Mouse (Mus musculus) CH12.LX (cell line): ENCODE measurements at regions not wholly inside any gene's neighbourhood (a gene's known extent, or its start where the extent isn't known, plus 50 kb on each side); places are given as distances from the start of the nearest gene placed in this dataset.

Source experiments
- DNase-seq: peaks from one replicate; pipeline ENCODE4 v3.0.0-alpha.2; 2013; ENCODE audit errors: extremely low read depth
- H3K27ac ChIP-seq: 2 replicates; pipeline ENCODE4 v1.5.1; 2012; ENCODE audit warnings: low read depth, mild to moderate bottlenecking, control low read depth, moderate library complexity; ENCODE audit not compliant: insufficient read depth
- H3K27me3 ChIP-seq: replicated peaks from 2 replicates; pipeline ENCODE3; 2012; ENCODE audit warnings: inconsistent platforms
- H3K36me3 ChIP-seq, 2 experiments: replicated peaks in 1 of 2; 2 replicates each; pipeline versions ENCODE3 to v1.6.1; 2012; ENCODE audit warnings: inconsistent platforms in 1 of 2, low read length in 1 of 2, mild to moderate bottlenecking in 1 of 2, mixed read lengths in 1 of 2, moderate library complexity in 1 of 2; ENCODE audit not compliant: control insufficient read depth in 1 of 2, insufficient read depth in 1 of 2
- H3K4me1 ChIP-seq, 2 experiments: 2 replicates each; pipeline ENCODE4 v1.6.1; 2012; ENCODE audit warnings: inconsistent platforms in 1 of 2, moderate library complexity in 1 of 2; ENCODE audit not compliant: insufficient read depth in 2 of 2, control insufficient read depth in 1 of 2
- H3K4me2 ChIP-seq: 2 replicates; pipeline ENCODE4 v1.6.1; 2012; ENCODE audit warnings: low read depth, mild to moderate bottlenecking, control low read depth; ENCODE audit not compliant: poor library complexity, insufficient read depth, severe bottlenecking
- H3K4me3 ChIP-seq, 3 experiments: fragments of 150-350 bp in 1 of 3; sonication (generic) in 1 of 3; replicated peaks in 1 of 3; 2 replicates each; pipeline versions ENCODE3 to v1.5.1; 2011 to 2012; ENCODE audit warnings: low read depth in 2 of 3, low read length in 2 of 3, mild to moderate bottlenecking in 2 of 3, moderate library complexity in 2 of 3, control low read depth in 1 of 3, improper control_type of control experiment in 1 of 3, inconsistent platforms in 1 of 3, mixed read lengths in 1 of 3; ENCODE audit not compliant: poor library complexity in 1 of 3
- H3K79me2 ChIP-seq: replicated peaks from 2 replicates; pipeline ENCODE4 v1.6.1; 2012; ENCODE audit warnings: mild to moderate bottlenecking, moderate library complexity; ENCODE audit not compliant: control insufficient read depth, poor library complexity, insufficient read depth, severe bottlenecking; ENCODE audit errors: extremely low read depth
- H3K9ac ChIP-seq: 2 replicates; pipeline ENCODE4 v1.6.1; 2012; ENCODE audit warnings: low read depth, mild to moderate bottlenecking, control low read depth, moderate library complexity; ENCODE audit not compliant: insufficient read depth
- H3K9me3 ChIP-seq: replicated peaks from 2 replicates; pipeline ENCODE3; 2012; ENCODE audit warnings: low read length, inconsistent platforms, mixed read lengths
- CHD1 ChIP-seq: IDR thresholded peaks from 2 replicates; pipeline ENCODE4 v1.6.1; 2012; ENCODE audit warnings: low read depth, low read length, improper control_type of control experiment, inconsistent platforms
- CHD2 ChIP-seq: IDR thresholded peaks from 2 replicates; pipeline ENCODE4 v1.6.1; 2011; ENCODE audit warnings: low read length, improper control_type of control experiment
- ELF1 ChIP-seq: IDR thresholded peaks from 2 replicates; pipeline ENCODE4 v1.6.1; 2014; ENCODE audit warnings: low read depth, mild to moderate bottlenecking, inconsistent platforms, low read length, improper control_type of control experiment
- ETS1 ChIP-seq: conservative IDR thresholded peaks from 2 replicates; pipeline ENCODE4 v1.6.1; 2012; ENCODE audit warnings: low read depth, mild to moderate bottlenecking, inconsistent platforms, low read length, improper control_type of control experiment, moderate library complexity
- GABPA ChIP-seq: IDR thresholded peaks from 2 replicates; pipeline ENCODE4 v1.6.1; 2012; ENCODE audit warnings: low read depth, low read length, improper control_type of control experiment, inconsistent platforms; ENCODE audit not compliant: insufficient replicate concordance
- JUN ChIP-seq: IDR thresholded peaks from 2 replicates; pipeline ENCODE4 v1.6.1; 2011; ENCODE audit warnings: low read depth, mild to moderate bottlenecking, low read length, improper control_type of control experiment, moderate library complexity; ENCODE audit not compliant: insufficient read depth
- KAT2A ChIP-seq: IDR thresholded peaks from 2 replicates; pipeline ENCODE4 v1.6.1; 2012; ENCODE audit warnings: low read length, improper control_type of control experiment, inconsistent platforms; ENCODE audit not compliant: insufficient replicate concordance
- MAZ ChIP-seq: IDR thresholded peaks from 2 replicates; pipeline ENCODE4 v1.6.1; 2012; ENCODE audit warnings: low read depth, mild to moderate bottlenecking, inconsistent platforms, low read length, improper control_type of control experiment, moderate library complexity
- MEF2A ChIP-seq: IDR thresholded peaks from 2 replicates; pipeline ENCODE4 v1.6.1; 2014; ENCODE audit warnings: low read depth, mild to moderate bottlenecking, inconsistent platforms, low read length, improper control_type of control experiment, borderline replicate concordance
- MXI1 ChIP-seq: IDR thresholded peaks from 2 replicates; pipeline ENCODE4 v1.6.1; 2011; ENCODE audit warnings: mild to moderate bottlenecking, low read depth, low read length, improper control_type of control experiment
- MYC ChIP-seq: IDR thresholded peaks from 2 replicates; pipeline ENCODE4 v1.6.1; 2011; ENCODE audit warnings: low read depth, mild to moderate bottlenecking, improper control_type of control experiment, low read length
- PAX5 ChIP-seq: IDR thresholded peaks from 2 replicates; pipeline ENCODE4 v1.6.1; 2012; ENCODE audit warnings: low read length, inconsistent platforms, mixed read lengths
- POLR2A ChIP-seq: IDR thresholded peaks from 2 replicates; pipeline ENCODE4 v1.6.1; 2011; ENCODE audit warnings: low read depth, mild to moderate bottlenecking, improper control_type of control experiment, low read length
- POLR2AphosphoS2 ChIP-seq: IDR thresholded peaks from 2 replicates; pipeline ENCODE4 v1.6.1; 2011; ENCODE audit warnings: low read depth, low read length, improper control_type of control experiment
- TCF12 ChIP-seq: IDR thresholded peaks from 2 replicates; pipeline ENCODE4 v1.6.1; 2014; ENCODE audit warnings: low read depth, mild to moderate bottlenecking, inconsistent platforms, low read length, improper control_type of control experiment
- UBTF ChIP-seq: IDR thresholded peaks from 2 replicates; pipeline ENCODE4 v1.6.1; 2012; ENCODE audit warnings: low read depth, mild to moderate bottlenecking, inconsistent platforms, low read length, improper control_type of control experiment, moderate library complexity
- ZKSCAN1 ChIP-seq: IDR thresholded peaks from 2 replicates; pipeline ENCODE4 v1.6.1; 2012; ENCODE audit warnings: low read depth, inconsistent platforms, low read length, improper control_type of control experiment, borderline replicate concordance
- ZNF384 ChIP-seq: IDR thresholded peaks from 2 replicates; pipeline ENCODE4 v1.6.1; 2012; ENCODE audit warnings: low read depth, low read length, improper control_type of control experiment, inconsistent platforms
- dilution Hi-C: fragments of 300-500 bp; cut with MboI; formaldehyde crosslinking; loops from 2 replicates; pipeline ENCODE4 v1.14.3; 2020; ENCODE audit warnings: low sequenced_read_pairs; ENCODE audit not compliant: extremely low pct_unique_long_range_greater_than_20kb, extremely low pct_ligation_motif_present
- in situ Hi-C: fragments of 300-500 bp; cut with MboI; formaldehyde crosslinking; loops from 3 replicates; pipeline ENCODE4 v1.14.3; 2019; ENCODE audit warnings: low sequenced_read_pairs, low pct_ligation_motif_present, low pct_unique_long_range_greater_than_20kb, mixed read lengths

DNA sequence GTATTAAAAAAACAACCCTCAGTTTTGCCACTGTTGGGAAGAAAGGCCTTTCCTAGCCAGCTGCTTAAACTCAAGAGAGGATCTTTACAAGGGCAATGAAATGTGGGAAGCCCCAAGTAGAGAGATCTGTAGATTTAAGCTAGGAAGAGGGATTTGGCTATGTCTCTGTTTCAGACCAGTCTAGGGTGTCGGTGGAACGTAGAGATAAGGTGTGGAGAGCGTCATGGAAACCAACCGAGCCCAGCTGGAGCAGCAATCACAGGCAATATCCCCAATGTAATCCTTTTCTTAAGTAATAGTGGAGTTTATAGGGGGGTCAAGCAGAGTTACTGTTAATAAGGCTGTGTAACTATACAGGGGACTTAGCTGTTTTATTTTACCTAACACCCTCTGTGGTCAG, 204.6 kb upstream of the Mme start:
- Histone ChIP-seq H3K4me2 (no peak overlapping the region), H3K36me3 (no peaks in the 10 kb centered on the region), H3K27me3 (no peaks in the 10 kb centered on the region), H3K9me3 (peaks cover 19% of the 10 kb centered on the region), H3K79me2 (no peaks in the 10 kb centered on the region), H3K4me3 (no peak overlapping the region), H3K9ac (no peak overlapping the region)
- DNase-seq: no peak
- dilution Hi-C loops: no loop called here
- in situ Hi-C loops: no loop called here
- TF ChIP-seq ELF1 (no peak), POLR2AphosphoS2 (no peak), MAZ (no peak), GABPA (no peak), PAX5 (no peak), MXI1 (no peak), ZKSCAN1 (no peak), ETS1 (no peak), MEF2A (no peak), POLR2A (no peak), JUN (no peak), ZNF384 (no peak), TCF12 (no peak), KAT2A (no peak), UBTF (no peak), MYC (no peak)
- TF ChIP-seq, all 38 proteins: peak for 0
- Histone ChIP-seq H3K27ac (no peak overlapping the region), H3K4me1 (no peaks in the 10 kb centered on the region)

DNA sequence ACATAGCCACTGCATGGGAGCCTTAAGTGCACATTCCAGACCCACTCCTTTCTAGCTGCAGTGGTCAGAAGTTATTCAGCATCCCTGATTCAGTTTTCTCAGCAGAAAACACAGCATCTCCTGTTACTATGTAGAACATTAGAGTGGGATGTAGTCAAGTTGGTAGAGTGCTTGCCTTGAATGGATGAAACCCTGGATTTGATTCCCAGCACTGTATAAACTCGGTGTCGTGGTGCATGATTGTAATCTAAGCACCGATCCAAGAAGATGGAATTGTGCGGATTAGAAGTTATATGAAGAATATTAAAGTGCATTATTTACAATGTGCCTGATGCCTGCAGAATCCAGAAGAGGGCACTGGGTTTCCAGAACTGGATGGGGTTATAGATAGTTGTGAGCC, 170.6 kb upstream of the Mme start:
- dilution Hi-C loops (no loop called here), in situ Hi-C loops (no loop called here)
- Histone ChIP-seq H3K9me3 (peaks cover 38% of the 10 kb centered on the region), H3K4me1 (no peaks in the 10 kb centered on the region), H3K4me3 (no peak overlapping the region), H3K9ac (no peak overlapping the region), H3K27ac (no peak overlapping the region), H3K79me2 (no peaks in the 10 kb centered on the region), H3K36me3 (no peaks in the 10 kb centered on the region), H3K27me3 (no peaks in the 10 kb centered on the region), H3K4me2 (no peak overlapping the region)
- no peak for TF ChIP-seq CHD2
- no peak for TF ChIP-seq KAT2A
- TF ChIP-seq MXI1: no peak
- no peak for TF ChIP-seq MEF2A
- TF ChIP-seq UBTF: no peak
- no peak for TF ChIP-seq PAX5
- TF ChIP-seq MAZ: no peak
- no peak for TF ChIP-seq CHD1
- no peak for DNase-seq
